Mouse (Mus musculus): ENCODE measurements around the gene Mxd1.

Mxd1 gene

GRCm38 (mm10) chr6:86668580-86669239, at the start of gene Mxd1:
TSS of gene Mxd1 (minus strand) at chr6:86669161.
- no peak for DNase-seq (ENCODE audit: low read depth)

DNA sequence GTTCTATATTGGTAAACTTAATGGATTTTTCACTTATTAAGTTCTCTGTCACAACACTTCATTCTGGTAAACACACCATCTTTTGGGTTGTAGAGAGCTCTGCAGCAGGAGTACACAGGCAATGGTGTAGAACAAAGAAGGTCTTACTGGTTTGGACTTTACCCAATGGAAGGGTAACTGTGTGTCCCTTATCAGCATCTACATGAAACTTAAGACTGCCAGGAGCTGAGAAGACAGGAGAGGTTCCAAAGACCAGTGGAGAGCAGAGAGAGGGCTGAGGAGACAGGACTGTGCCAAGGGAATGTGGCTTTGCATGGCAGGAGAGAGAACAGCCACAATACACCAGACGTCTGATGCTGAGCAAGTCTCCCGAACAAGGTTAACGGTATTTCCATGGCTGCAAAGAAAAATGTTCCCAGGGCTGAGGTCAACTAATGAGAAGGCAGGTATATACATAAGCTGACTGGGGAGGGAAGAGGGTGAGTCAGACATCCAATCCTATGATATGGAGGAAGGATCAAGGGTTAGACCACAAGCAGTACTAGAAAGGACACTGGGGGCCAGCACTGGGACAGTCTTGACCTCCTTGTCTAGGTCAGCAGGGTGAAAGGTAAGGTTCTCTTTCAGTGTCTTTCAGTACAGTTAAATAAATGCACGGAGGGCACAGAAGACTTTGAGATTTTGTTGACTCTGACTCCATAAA, 39.3 kb upstream of the Mxd1 start:
- DNase-seq (ENCODE audit: low read depth), result no peak

DNA sequence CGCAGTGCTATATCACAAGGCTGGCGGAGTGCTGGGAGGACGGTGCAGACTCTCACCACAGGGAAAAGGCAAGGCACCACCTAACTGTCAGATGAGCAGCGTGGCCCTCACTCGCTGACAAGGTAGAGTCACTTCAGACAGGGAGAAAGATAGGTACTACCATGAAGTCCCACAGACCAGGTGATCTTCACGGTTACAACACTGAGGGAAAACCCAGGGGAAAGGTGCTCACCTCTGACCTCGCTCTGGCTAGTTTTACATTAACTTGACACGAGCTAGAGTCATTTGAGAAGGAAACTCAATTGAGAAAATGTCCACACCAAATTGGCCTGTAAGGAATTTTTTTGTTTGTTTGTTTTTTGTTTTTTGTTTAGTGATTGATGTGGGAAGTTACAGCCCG, 33.6 kb upstream of the Mxd1 start:
- DNase-seq (ENCODE audit: low read depth), result no peak

- no peak for DNase-seq (ENCODE audit: low read depth)
Measured at GRCm38 (mm10) chr6:86697903-86698302, 28.9 kb upstream of the Mxd1 start.

GRCm38 (mm10) chr6:86696213-86696612, 27.3 kb upstream of the Mxd1 start:
- no peak for DNase-seq (ENCODE audit: low read depth)

- peak; percentile 65 for DNase-seq (ENCODE audit: low read depth)
Measured at GRCm38 (mm10) chr6:86694465-86694864, 25.5 kb upstream of the Mxd1 start.

- DNase-seq (ENCODE audit: low read depth), result no peak
Measured at GRCm38 (mm10) chr6:86689671-86690070, 20.7 kb upstream of the Mxd1 start.

GRCm38 (mm10) chr6:86686971-86687370, 18.0 kb upstream of the Mxd1 start:
- DNase-seq (ENCODE audit: low read depth), result no peak

DNA sequence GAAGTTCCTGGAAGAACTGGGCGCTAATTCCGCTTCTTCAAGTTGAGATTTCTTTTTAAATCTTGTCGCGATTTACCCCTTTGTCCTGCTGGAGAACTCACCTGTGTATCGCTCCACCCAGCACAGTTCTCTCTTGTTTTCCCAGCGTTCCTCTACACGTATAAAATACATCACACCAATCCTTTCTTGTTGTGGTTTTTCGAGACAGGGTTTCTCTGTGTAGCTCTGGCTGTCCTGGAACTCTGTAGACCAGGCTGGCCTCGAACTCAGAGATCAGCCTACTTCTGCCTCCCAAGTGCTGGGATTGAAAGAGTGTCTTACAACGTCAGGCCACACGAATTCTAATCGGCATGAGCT, 15.7 kb upstream of the Mxd1 start:
- no peak for DNase-seq (ENCODE audit: low read depth)

GRCm38 (mm10) chr6:86683872-86684654, 15.1 kb upstream of the Mxd1 start, which contains the start of gene Snrnp27:
TSS of gene Snrnp27 (minus strand) at chr6:86684522.
- DNase-seq (ENCODE audit: low read depth), result peak; percentile 89

GRCm38 (mm10) chr6:86681289-86681688, 12.3 kb upstream of the Mxd1 start:
- DNase-seq (ENCODE audit: low read depth), result no peak

DNA sequence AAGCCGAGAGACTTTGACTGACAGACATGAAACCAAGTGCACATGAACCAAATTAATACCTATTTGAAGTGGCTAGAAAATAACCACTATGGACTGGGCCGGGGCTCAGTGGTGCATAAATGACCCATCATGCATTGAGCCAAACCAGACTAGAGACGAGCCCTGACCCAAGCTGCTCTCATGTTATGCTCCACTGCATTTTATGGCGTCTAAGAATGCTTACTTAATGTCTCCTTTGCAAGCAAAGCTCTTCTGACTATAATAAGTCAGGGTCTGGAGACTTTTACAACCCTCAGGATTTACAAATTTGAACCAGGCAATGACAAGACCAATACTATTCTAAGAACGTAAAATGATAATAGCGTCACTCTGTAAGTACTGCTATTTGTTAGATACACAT, 9.4 kb upstream of the Mxd1 start:
- no peak for DNase-seq (ENCODE audit: low read depth)

DNA sequence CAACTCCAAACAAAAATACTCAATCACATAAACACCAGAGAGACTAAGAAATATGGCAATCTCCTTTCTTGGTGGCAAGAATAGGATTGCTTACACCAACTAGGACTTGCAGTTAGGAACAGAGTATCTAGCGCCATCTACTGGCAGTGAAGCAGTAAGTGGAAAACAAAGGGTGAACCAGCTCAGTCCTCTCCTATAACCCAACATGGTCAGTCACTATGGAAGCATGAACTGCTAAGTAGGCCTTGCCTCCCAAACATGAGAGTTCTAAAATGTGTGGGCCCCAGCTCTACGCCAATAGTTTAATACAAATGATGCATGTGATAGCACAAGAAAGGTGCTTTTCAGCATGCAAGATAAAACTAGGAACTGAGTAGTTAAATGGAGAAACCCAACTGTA, 1.9 kb upstream of the Mxd1 start:
- peak; percentile 68 for DNase-seq (ENCODE audit: low read depth)

GRCm38 (mm10) chr6:86669240-86669727, 323 bp upstream of the Mxd1 start:
- DNase-seq (ENCODE audit: low read depth), result peak; percentile 99

- DNase-seq (ENCODE audit: low read depth), result no peak
Measured at GRCm38 (mm10) chr6:86667061-86667460, 1.9 kb downstream of the Mxd1 start.

DNA sequence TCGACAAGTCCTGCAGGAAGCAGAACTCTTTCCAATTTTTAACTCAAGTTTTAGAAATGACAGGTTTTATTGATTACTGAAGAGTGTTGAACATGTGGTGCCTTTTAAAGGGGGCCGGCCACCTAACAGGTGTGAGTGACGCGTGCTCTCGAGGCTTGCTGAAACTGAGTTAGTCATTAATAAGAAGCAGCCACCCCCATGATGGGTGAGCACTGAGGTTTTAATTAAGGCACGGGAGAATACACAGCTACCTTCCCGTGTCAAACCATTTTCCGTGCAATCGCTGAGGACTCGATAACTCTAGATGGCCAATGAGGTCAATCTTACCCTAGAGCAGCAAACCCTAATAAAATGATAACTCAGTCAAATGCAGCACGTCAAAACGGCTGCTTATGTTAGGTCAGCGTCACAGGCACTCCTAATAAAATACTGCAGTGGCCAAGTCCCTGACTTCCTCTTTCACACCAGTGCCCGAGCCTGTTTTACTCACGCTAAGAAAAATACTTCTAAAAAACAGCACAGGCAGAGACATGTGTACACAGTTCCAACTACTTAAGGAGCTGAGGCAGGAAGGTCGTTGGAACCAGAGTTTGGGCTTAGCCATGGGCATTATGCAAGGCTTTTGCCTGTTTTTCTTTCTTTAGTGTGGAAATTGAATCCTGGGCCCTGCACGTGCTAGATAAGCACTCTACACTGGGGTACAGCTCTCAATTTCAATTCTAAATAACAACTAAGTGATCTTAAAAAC, 3.2 kb downstream of the Mxd1 start:
- DNase-seq (ENCODE audit: low read depth), result no peak

- no peak for DNase-seq (ENCODE audit: low read depth)
Measured at GRCm38 (mm10) chr6:86665076-86665475, 3.9 kb downstream of the Mxd1 start.

DNA sequence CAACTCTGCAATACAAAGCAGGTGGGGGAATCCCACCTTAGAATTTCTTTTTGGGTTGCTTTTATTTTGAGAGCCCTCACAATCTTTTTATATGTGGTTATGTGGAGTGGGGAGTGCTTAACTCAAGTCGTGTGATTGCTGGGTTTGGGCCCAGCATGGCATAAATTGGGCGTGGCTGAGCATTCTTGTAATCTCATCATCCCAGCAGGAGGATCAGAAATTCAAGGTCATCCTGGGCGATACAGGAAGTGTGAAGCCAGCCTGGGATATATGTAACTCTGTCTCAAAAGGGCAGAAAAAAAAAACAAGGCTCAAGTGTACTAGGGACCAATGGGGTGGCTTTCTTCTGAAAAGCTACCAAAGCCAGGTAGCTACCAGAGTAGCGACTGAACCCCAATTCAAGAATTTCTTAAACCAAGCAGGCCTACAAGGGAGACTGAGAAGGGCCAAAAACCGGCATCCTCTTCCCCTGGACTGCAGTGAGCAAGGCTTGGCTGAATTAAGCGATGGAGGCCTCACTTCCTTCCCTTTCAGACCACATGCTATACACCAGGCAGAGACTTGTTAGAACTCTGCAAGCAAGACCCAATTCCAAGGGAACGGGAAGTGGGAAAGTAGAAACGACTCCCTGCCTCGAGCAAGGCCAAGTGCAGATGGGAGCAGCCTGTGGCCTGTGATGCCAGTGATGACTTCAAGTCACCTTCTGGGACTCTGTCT, 8.6 kb downstream of the Mxd1 start:
- DNase-seq (ENCODE audit: low read depth), result no peak

DNA sequence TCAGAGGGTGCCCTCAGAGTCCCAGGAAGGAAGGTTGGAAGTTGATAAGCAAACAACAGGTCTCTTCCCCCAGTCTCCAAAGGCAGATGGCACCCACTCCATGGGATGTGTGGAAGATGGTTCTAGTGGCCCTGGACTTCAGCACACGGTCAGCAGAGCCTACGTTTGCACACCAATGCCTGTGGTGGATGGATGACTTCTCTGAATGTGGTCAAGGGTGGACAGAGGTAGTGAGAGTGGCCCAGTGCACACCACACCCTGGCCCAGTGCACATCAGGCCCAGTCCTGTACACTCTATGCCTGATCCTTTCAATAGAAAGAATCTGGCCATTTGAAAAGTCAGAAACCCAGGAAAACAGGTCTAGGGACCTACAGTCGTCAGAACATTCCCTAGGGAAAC, 10.5 kb downstream of the Mxd1 start:
- no peak for DNase-seq (ENCODE audit: low read depth)

GRCm38 (mm10) chr6:86654270-86654916, 14.6 kb downstream of the Mxd1 start:
- DNase-seq (ENCODE audit: low read depth), result no peak

GRCm38 (mm10) chr6:86653026-86653425, 15.9 kb downstream of the Mxd1 start:
- no peak for DNase-seq (ENCODE audit: low read depth)
